Mouse (Mus musculus): ENCODE measurements around the gene Zfp287.

GRCm38 (mm10) chr11:62731311-62732021, at the start of gene Zfp287:
- TF ChIP-seq POLR2A (IDR thresholded peaks at IDR 0.05; ENCODE audit: low read depth, low read length) (no peak), CTCF (conservative IDR thresholded peaks at IDR 0.05; ENCODE audit: insufficient read depth, insufficient read length, low read depth, low read length) (no peak)

All from kidney, adult 2 months (tissue).